Mouse (Mus musculus) E14TG2a.4 (cell line): ENCODE data around the gene Glis3.

Experiments used
- CTCF ChIP-seq: conservative IDR thresholded peaks from 2 replicates; pipeline ENCODE4 v1.5.1; 2014; ENCODE audit warnings: low read length
- NANOG ChIP-seq: IDR thresholded peaks from 2 replicates; pipeline ENCODE4 v1.6.1; 2014; ENCODE audit warnings: borderline replicate concordance, low read length, mixed read lengths
- POU5F1 ChIP-seq: IDR thresholded peaks from 2 replicates; pipeline ENCODE4 v1.6.1; 2014; ENCODE audit warnings: low read length, borderline replicate concordance

DNA sequence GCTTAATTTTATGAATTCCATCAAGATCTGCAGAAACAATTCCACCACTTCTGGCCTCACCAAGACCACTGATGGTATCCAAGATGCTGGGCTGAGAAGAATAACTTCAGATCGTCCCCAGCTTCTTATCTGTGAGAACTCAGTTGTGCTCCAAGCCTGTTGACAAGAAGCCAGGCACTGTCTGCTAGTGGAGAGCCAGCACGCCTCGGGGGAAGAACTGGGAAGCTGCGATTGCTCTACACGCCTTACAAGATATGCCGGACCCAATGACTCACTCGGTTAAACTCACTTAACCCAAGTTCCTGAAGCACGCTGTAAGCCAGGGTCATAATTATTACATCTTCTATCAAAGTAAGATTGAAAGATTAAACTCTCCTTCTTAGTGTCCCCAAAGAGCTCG, 16.1 kb downstream of the Glis3 start:
- no peak for TF ChIP-seq CTCF
- no peak for TF ChIP-seq POU5F1
- TF ChIP-seq NANOG, result no peak
